In the genomic region with DNA sequence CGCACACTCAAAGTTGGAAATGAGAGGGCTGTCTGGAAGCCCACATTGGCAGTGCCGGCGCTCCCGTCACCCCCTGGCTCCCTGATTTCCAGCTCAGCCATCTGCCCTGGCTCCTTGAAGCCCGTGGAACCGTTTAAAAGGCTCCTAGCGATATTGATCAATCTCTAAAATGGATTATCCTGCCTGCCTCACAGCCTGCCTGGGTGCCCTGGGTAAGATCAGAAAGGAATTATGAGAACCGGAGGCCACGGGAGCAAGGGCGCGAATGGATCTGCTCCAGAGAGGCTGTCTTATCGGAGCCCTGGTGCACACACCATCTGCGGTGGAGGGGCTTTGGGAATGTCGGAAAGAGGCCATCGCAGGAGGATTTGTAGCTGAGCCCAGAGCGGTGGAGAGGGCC, we compare ENCODE assay signal across 12 mouse cellular contexts.
A peak's percentile ranks its signal among the peaks of the same experiment; 100 is the strongest.
DNase-seq lines count a peak whose midpoint lies in the region; ATAC-seq and TF ChIP-seq lines count a peak whose summit lies in the region.
"Had no signal": no experiment of that assay in that cellular context is flagged by ENCODE, and none has a peak within 500 bp of the region (broad histone marks: within the 10 kb centered on the region; RNA-seq: fewer than 3 reads in every experiment).

No protein-coding gene starts in this region.

- H3K4me1 ChIP-seq in lung, embryonic 14.5 days (ENCODE audit: insufficient read depth), result peaks cover 38% of the 10 kb centered on the region
- H3K4me1 ChIP-seq in lung, adult 2 months (ENCODE audit: control insufficient read depth, insufficient read depth, low read length), result peaks cover 19% of the 10 kb centered on the region
- H3K4me1 ChIP-seq in embryonic facial prominence, embryonic 14.5 days (ENCODE audit: control insufficient read depth, insufficient read depth, low read length), result peaks cover 20% of the 10 kb centered on the region
- peaks cover 38% of the 10 kb centered on the region for H3K4me1 ChIP-seq in hindbrain, embryonic 14.5 days (replicated peaks; ENCODE audit: control insufficient read depth, insufficient read depth, low read length)
- H3K4me1 ChIP-seq in neural tube, embryonic 14.5 days (ENCODE audit: control insufficient read depth, insufficient read depth, low read length), result peaks cover 33% of the 10 kb centered on the region

- 19% methylated on average over 16 of the region's 16 CpGs for WGBS in lung, embryonic 14.5 days
- 75% methylated on average over 16 of the region's 16 CpGs for WGBS in lung, adult 2 months
- 31% methylated on average over 15 of the region's 16 CpGs for WGBS in embryonic facial prominence, embryonic 14.5 days
- WGBS in hindbrain, embryonic 14.5 days, result 26% methylated on average over 16 of the region's 16 CpGs
- WGBS in neural tube, embryonic 14.5 days, result 25% methylated on average over 16 of the region's 16 CpGs

- H3K27me3 ChIP-seq in lung, embryonic 14.5 days (ENCODE audit: insufficient read depth, low read length), result no peaks in the 10 kb centered on the region
- H3K27me3 ChIP-seq in embryonic facial prominence, embryonic 14.5 days (replicated peaks; ENCODE audit: control insufficient read depth, insufficient read depth, low read length), result no peaks in the 10 kb centered on the region
- no peaks in the 10 kb centered on the region for H3K27me3 ChIP-seq in hindbrain, embryonic 14.5 days (ENCODE audit: control insufficient read depth, insufficient read depth, low read length)
- no peaks in the 10 kb centered on the region for H3K27me3 ChIP-seq in neural tube, embryonic 14.5 days (ENCODE audit: control insufficient read depth, insufficient read depth, low read length)

- no peak for ATAC-seq in lung, embryonic 14.5 days (ENCODE audit: insufficient read depth)
- peak; percentile 9; the same call in 1 of the 2 replicates for ATAC-seq in embryonic facial prominence, embryonic 14.5 days (ENCODE audit: low read depth)
- no peak for ATAC-seq in hindbrain, embryonic 14.5 days (ENCODE audit: low FRiP score)
- ATAC-seq in neural tube, embryonic 14.5 days (ENCODE audit: low read depth), result no peak

- no peak for TF ChIP-seq CTCF in lung, embryonic 14.5 days (IDR thresholded peaks at IDR 0.05; ENCODE audit: low read depth)
- TF ChIP-seq CTCF in lung, adult 2 months (IDR thresholded peaks at IDR 0.05; ENCODE audit: insufficient read depth, low read length), result no peak

- no peak overlapping the region for H3K4me3 ChIP-seq in lung, embryonic 14.5 days (ENCODE audit: low read depth, low read length)
- H3K4me3 ChIP-seq in lung, adult 2 months (replicated peaks; ENCODE audit: extremely low read depth, low read depth, low read length), result no peak overlapping the region
- H3K4me3 ChIP-seq in embryonic facial prominence, embryonic 14.5 days (ENCODE audit: low read depth, low read length), result no peak overlapping the region
- no peak overlapping the region for H3K4me3 ChIP-seq in hindbrain, embryonic 14.5 days (replicated peaks; ENCODE audit: low read length)
- H3K4me3 ChIP-seq in neural tube, embryonic 14.5 days (ENCODE audit: low read depth, low read length), result no peak overlapping the region
- H3K4me3 ChIP-seq: liver, embryonic 13.5 days had no signal

- TF ChIP-seq POLR2A in lung, adult 2 months (IDR thresholded peaks at IDR 0.05; ENCODE audit: borderline replicate concordance, extremely low read depth, low read depth, low read length), result no peak

- peak overlapping the region; percentile 37 for H3K4me2 ChIP-seq in lung, embryonic 14.5 days
- H3K4me2 ChIP-seq in embryonic facial prominence, embryonic 14.5 days (ENCODE audit: low read depth, low read length), result 0 out of 2 replicates have a peak overlapping the region, but pooled peaks have one; percentile 8
- H3K4me2 ChIP-seq in hindbrain, embryonic 14.5 days (replicated peaks), result no peak overlapping the region
- H3K4me2 ChIP-seq in neural tube, embryonic 14.5 days (ENCODE audit: low read depth, low read length), result peak overlapping the region; percentile 4; the same call in 1 of the 2 replicates
- H3K4me2 ChIP-seq: liver, embryonic 13.5 days had no signal

- no peaks in the 10 kb centered on the region for H3K36me3 ChIP-seq in lung, embryonic 14.5 days (ENCODE audit: insufficient read depth)
- H3K36me3 ChIP-seq in embryonic facial prominence, embryonic 14.5 days (ENCODE audit: control insufficient read depth, insufficient read depth, low read length), result no peaks in the 10 kb centered on the region
- no peaks in the 10 kb centered on the region for H3K36me3 ChIP-seq in hindbrain, embryonic 14.5 days (replicated peaks; ENCODE audit: control insufficient read depth, insufficient read depth)
- no peaks in the 10 kb centered on the region for H3K36me3 ChIP-seq in neural tube, embryonic 14.5 days (ENCODE audit: control insufficient read depth, insufficient read depth, low read length)
- H3K36me3 ChIP-seq: G1E; liver, embryonic 13.5 days had no signal

- H3K9ac ChIP-seq in lung, embryonic 14.5 days, result no peak overlapping the region
- H3K9ac ChIP-seq in embryonic facial prominence, embryonic 14.5 days (ENCODE audit: low read depth, low read length), result no peak overlapping the region
- 0 out of 2 replicates have a peak overlapping the region, but pooled peaks have one; percentile 9 for H3K9ac ChIP-seq in hindbrain, embryonic 14.5 days
- H3K9ac ChIP-seq in neural tube, embryonic 14.5 days (replicated peaks; ENCODE audit: low read depth, low read length), result peak overlapping the region; percentile 25; the same call in 1 of the 2 replicates

- H3K9me3 ChIP-seq in lung, embryonic 14.5 days (ENCODE audit: low read depth, low read length), result no peaks in the 10 kb centered on the region
- H3K9me3 ChIP-seq in embryonic facial prominence, embryonic 14.5 days (ENCODE audit: control insufficient read depth, low read length), result no peaks in the 10 kb centered on the region
- no peaks in the 10 kb centered on the region for H3K9me3 ChIP-seq in hindbrain, embryonic 14.5 days (ENCODE audit: control insufficient read depth, low read length)
- no peaks in the 10 kb centered on the region for H3K9me3 ChIP-seq in neural tube, embryonic 14.5 days (ENCODE audit: control insufficient read depth, low read length)
- H3K9me3 ChIP-seq: G1E; liver, embryonic 13.5 days had no signal

- peak overlapping the region; percentile 13; the same call in 1 of the 2 replicates for H3K27ac ChIP-seq in lung, embryonic 14.5 days (ENCODE audit: low read depth)
- H3K27ac ChIP-seq in embryonic facial prominence, embryonic 14.5 days (replicated peaks; ENCODE audit: low read depth, low read length), result no peak overlapping the region; the same call in 1 of the 2 replicates
- peak overlapping the region; percentile 55 for H3K27ac ChIP-seq in hindbrain, embryonic 14.5 days
- peak overlapping the region; percentile 44; the same call in 1 of the 2 replicates for H3K27ac ChIP-seq in neural tube, embryonic 14.5 days (ENCODE audit: low read depth, low read length)

- DNase-seq in lung, embryonic 14.5 days, result no peak
- no peak for DNase-seq in lung, adult 2 months
- no peak for DNase-seq in embryonic facial prominence, embryonic 14.5 days (ENCODE audit: low spot score)
- DNase-seq in hindbrain, embryonic 14.5 days (ENCODE audit: low spot score), result no peak
- no peak for DNase-seq in natural killer cell, adult 2 months (ENCODE audit: low spot score in 2 of 2)
- DNase-seq in kidney, postnatal 36 days, result no peak
- DNase-seq: adrenal gland, adult 8-10 months; cerebellum, adult 2 months; liver, embryonic 13.5 days; thymus, postnatal 4 days had no signal

Comparison
In these comparisons a context has a peak if more than half of its experiments do, and no peak if none do; other contexts are left out.
1. H3K9ac ChIP-seq: peak in hindbrain, embryonic 14.5 days (single experiment) and neural tube, embryonic 14.5 days (single experiment); none in lung, embryonic 14.5 days (single experiment) and embryonic facial prominence, embryonic 14.5 days (single experiment).